Mouse (Mus musculus) WW6 (cell line): ENCODE measurements around the gene Camk2d.

Experiments
- DNase-seq: peaks from one replicate; pipeline ENCODE4 v3.0.0-alpha.2; 2013; ENCODE audit warnings: low read depth, low spot score

The Camk2d gene

DNA sequence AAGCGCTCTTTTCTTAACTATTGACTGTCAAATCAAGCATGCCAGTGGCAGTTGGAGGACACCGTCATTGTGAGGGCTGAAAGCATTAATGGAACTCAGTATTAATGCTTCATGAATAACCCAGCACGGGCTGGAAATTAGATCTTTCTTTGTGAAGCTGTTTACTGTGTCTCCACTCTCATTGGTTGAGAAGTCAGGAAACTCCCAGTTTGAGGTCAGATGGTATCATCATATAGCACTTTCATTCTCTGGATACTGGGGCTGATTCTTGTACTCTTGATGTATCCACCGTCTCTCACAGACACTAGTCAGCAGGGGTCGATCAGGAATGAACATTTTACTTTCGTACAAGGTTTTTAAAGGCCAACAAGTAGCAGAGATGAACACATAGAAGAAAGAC lies 54.6 kb downstream of the Camk2d start:
- DNase-seq = no peak

DNA sequence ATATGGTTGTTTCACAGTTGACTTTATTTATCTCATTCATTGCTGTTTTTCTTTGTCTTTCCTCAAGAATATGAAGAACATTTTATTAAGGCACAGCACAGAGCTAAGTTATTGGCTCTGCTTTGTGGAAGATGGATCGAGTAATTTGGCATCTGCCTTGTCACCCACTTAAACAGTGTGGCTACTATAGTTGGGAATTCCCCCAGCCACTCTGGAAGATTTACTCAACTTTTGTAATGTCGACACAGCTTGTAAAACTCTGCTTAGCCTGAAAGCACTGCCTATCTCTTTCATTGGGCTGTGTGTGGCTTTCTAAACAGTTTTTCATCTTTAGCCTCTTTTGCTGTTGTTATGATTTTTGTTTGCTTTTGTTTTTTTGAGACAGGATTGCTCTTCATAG lies 56.3 kb downstream of the Camk2d start:
- DNase-seq = no peak

DNA sequence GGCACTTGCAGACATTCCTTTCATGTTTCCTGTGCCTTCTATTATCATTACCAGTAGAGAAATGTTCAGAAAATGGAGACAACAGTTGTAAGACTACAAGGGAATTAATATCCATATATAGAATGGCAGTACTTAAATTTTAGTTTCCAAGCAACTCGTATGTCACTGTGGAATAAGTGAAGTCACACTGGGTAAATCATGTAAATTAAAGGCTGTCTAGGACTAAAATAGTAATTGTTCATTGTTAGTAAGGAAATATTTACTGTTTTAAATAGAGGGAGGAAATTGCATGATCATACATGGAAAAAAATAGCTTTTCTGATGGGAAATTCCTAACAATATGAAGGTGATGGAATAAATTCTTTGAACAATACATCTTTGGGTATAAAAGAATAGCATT lies 57.0 kb downstream of the Camk2d start:
- DNase-seq = no peak

DNA sequence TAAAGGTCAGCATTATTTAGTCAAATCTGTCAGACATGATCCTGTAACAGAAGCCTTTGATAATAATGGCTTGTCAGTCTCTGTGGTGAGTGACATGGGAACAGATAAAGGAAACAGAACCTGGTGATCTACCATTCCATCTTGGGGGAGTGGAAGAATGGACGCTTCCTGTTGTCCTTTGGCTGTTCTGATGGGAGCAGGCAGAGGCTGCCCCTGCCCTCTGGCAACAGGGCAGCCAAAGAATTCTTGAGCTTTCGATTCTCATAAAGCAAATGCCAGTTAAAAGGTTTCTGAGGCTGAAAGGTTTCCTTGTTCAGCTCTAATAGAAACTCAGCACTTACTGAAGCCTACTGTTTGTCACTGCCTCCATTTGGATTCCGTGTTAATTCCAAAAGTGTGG lies 60.1 kb downstream of the Camk2d start:
- DNase-seq = no peak

DNA sequence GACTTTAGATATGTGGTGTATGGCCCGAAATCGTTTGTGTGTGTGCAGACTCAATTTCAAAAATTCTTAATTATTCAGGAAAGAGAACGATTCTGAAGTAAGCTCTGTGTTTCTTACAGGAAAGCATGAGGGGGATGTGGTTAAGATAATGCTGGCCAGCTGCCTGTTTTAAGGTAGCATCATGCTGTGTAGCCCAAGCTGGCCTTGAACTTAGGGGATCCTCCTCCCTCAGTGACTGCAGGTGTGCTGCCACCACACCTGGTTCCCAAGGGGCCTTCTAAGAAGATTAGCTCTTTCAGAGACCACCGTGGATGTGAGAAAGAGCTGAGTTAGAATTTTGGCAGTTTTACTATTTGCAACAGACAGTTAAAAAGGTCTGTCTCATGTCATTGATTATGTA lies 61.8 kb downstream of the Camk2d start:
- DNase-seq = no peak

DNA sequence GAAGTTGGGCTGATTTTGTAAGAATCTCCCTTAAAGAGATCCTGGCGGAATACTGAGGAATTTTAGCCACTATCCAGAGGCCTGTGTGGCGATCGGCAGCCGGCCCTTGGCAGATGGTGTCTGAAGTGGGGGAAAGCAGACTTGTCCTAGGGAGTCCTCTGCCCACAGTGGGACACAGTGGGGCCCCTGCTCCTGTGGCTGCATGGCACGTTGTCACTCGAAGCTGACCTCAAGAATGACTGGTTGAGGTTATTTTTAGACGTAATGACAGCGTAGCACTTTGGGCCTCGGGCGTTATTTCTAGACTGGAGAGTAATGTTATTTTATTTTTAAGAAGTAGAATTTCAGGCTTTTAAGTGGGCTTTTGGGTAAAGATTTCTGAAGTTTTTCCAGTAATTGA lies 62.7 kb downstream of the Camk2d start:
- DNase-seq = no peak

DNA sequence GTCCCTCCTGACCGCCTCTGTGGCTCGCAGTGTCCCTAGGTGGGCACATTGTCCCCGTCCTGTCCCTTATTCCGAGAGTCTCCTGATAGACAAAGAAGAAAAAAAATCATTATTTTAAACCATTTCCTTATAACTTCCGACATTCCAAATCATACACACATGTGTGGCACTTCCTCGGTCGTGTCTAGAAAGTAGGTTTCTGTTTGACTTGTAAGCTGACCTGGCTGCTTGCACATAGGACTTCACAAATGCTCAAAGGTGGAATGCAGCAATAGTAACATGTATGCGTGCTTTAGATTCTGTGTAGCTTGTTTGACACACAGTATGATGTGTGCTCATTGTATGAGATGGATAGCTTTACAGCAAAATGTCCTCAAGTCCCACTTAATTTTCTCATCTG lies 63.1 kb downstream of the Camk2d start:
- DNase-seq = no peak

DNA sequence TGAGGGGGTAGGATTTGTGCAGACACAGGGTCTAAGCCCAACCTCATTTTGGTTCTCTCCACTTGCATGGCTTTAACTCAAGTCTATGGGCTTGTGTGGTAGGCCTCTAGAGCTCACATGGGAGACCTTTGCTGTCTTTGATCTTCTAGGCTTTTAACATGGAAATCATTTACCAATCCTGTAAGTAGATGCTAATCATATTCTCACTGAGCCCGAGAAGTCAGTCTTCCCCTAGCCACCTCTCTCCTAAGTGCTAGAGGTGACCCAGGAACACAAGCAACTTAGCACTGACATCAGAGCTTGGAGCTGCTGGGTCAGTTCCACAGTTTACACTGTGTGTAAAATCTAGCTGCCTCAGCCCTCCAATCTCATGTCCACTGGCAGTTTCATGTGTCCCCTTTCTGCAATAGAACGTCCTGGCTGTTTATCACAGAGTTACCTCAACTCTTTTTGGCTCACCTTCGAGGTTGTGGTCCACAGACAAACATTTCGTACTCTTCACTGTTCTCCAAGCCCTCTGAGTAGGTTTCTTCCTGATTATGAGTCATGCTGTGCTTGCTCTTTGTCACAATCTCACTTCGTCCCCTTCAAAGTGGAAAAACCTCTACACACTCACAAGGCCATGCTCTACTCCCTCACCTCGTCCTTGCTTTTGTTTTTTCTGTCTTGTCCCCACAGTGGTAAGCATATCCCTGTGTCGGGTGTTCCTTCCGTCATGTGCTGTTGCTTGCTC lies 63.9 kb downstream of the Camk2d start:
- DNase-seq = no peak

DNA sequence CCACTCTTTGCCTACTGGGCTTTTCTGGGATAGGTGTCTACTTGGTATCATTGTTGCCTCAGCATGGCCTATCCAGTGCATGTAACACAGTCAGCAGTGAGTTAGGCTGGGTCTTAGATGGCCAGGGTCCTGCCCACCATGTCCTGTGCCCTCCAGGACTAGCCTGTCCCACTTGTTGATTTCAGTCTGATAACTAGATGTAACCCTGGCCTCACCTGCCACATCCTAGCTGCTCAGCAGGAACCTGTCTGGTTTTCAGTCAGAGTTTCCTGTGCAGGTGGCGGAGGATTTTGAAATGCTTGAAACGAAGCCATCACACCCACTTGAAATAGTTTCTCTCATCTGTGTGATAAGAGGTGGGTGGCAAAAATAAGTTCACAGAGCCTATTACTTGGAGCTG lies 64.5 kb downstream of the Camk2d start:
- DNase-seq = no peak

DNA sequence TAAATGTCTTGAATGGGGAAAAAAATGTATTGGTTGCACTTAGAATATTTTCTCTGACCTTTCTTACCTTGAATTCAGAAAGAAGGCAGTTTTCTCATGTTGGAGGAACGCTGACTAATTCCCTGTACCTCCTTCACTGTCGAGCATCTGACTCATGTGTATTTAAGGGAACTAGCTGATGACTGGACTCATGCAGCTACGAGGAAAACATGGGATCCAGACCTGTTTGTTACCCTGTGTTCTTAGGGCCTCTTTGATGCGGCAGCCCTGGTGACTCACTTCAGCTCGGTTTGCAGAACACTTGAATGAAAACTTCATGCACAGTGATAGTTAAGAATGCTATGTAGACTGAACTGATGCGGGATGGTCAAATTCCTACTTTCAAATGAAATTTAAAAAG lies 64.9 kb downstream of the Camk2d start:
- DNase-seq = no peak

DNA sequence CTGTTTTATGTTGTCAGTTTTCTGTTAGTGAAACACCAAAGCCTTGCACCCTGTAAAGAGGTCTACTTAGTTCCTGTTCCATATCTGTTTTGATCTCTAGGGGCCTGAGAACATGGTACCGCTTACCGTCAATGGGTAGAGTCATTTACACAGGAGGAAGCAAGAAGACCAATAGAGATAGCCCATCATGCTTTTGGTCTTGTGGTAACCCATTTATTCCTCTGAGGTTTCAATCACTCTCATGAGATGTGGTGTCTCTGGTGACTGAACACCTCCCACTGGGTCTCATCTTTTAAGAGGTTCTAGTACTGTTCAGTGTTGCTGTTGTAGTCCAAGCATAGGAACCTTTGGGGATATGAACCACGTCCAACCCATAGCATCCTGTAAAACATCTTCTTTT lies 65.8 kb downstream of the Camk2d start:
- DNase-seq = no peak

DNA sequence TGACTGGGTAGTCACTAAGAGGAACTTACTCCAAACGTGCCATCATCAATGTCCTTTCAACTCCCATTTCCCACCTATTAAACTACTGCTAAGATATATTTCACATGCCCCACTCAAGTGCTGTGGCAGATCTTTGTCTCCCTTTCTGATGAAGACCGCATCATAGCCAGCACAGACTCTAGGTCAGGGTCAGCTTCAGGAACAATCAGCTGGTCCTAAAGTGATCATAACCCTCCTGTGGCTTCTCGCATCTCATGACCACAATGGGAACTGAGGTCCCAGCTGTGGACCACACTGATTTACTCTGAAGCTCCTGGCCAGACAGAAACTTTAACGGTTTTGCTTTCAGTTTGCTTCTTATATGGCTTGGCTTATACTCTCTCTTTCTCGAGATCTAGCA lies 67.3 kb downstream of the Camk2d start:
- DNase-seq = no peak

DNA sequence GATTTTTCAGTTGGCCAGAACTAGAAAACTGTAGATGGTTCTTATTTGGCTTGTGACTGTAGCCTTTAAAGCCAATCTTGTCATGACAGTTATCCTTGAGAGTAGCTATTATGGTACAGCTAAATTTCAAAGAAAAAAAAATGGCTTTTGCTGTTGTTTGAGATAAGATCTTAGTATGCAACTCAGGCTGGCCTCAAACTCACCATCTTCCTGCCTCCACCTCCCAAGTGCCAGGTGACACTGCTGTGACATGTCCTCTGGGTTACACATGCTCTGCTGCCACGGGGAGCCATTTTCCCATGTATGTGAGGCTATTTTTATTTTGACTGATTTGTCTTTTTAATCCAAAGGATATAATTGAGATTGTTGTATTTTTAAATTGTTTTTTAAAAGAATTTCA lies 69.8 kb downstream of the Camk2d start:
- no peak for DNase-seq

DNA sequence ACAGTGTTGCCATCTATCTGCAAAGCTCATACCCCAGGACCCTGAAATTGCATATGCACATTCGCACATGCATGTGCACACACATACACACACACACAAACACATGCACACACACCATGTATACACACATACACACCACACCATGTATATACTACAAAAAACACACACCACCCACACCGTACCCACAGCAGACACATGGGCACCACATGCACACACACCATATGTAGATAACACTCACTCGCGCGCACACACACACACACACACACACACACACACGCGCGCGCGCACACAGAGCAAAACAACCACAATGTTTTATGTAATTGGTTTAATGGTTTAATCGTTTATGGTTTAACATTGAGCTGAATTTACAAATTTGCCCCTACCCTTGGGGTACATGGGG lies 70.9 kb downstream of the Camk2d start:
- DNase-seq = no peak

DNA sequence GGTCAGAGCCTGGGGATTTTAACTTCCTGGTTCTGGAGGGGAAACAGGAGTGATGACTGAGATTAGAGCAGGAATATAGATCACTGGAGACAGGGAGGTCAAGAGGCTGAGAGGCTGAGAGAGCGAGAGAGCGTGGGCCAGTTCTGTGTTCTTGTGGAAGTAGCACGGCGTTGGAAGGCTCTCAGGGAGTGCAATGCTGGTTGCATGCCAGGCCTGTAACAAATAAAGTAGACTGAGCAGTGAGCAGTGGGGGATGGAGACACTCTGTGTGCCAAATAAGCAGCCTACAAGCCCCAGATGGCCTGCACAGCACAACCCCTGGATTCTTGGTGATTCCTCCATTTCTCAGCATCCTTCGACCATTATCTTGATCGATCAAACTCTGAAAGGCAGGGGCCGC lies 71.3 kb downstream of the Camk2d start:
- no peak for DNase-seq

DNA sequence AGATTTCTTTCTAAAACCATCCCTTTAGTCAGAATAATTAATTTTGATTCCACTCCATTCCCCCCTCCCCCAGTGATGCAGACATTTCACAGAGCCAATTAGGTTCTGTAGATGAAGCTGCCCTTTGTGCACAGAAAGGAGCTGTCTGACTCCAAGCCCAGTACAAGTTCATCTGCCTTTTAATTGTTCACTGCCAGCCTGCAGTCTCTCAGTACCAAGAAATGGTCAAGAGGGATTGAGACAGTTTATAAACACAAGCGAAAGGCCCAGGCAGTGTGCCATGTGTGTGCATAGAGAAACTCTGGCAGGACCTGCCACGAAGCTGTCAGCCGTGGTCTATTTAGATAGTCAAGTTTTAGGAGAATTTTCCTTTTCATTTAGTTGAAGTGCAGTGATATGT lies 72.0 kb downstream of the Camk2d start:
- DNase-seq = no peak

DNA sequence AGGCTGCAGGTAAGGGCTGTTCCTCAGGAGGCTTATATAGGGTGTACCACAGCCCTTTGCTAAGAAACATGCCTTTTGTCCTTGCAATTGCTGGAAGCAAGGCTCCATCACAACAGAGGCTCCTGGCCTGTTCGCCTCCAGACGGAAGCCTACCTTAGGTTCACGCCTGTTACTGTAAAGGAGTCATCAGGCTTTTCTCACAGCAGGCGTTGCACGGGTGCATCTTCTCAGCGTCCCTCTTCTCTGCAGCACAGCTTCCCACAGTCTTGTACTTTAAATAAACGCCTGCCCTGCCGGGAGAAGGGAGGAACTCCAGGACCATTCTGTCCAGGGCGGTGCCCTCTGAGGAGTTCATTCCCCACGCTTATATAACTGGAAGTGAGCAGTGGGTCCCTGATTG lies 72.6 kb downstream of the Camk2d start:
- DNase-seq = peak; percentile 4

DNA sequence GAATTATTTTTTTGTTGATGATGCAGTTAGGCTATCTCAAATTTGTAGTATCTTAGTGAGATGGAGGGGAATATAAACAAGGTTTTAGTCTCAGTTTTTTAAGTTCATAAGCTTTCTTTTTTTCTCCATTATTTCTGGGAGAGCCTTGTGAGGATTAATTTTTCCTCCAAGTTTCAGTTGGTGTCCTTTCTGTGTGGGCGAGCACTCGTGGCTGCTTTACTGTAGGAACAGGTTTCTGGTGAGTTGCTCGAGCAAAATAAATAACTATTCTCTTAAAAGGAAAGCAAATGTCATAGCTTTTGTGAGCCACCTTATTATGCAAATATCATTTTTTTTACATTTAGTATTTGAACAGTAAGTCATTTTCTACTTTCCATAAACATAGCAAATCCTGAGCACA lies 74.3 kb downstream of the Camk2d start:
- no peak for DNase-seq

DNA sequence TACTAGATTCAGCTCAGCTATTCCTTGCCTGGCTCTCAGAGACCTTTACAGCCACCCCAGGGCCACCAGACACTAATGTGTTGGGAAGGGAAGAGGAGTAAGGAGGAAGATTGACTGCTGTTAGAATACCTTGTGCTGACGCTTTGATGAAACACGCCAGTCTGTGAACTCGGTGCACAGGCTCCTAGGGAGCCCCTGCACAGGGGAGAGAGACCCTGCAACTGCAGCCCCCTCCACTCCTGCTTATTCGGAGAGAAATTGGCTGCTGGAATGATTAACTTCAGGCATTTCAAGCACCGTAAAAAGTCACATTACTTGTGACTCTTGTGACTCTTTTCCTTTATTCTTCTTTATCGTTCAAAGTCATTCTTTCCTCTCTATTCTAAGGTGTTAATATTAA lies 75.2 kb downstream of the Camk2d start:
- DNase-seq = no peak

DNA sequence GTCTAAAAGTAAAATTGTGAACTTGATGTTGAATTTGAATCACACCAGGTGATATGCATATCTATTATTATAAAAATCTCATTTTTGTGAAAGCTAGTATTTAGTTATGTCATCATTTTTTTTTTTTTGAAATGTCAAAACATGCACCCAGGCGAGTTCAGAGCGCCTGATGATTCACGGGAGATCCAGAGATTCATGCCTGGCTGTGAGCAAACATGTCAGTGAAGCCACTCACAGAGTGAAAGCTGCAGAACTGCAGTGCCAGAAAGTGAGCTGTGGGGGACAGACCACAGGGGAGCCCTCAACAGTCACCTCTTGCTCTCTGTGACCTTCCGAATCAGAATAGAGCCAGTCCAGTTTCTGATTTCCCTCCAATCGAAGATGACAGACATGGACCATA lies 84.9 kb downstream of the Camk2d start:
- DNase-seq = no peak

DNA sequence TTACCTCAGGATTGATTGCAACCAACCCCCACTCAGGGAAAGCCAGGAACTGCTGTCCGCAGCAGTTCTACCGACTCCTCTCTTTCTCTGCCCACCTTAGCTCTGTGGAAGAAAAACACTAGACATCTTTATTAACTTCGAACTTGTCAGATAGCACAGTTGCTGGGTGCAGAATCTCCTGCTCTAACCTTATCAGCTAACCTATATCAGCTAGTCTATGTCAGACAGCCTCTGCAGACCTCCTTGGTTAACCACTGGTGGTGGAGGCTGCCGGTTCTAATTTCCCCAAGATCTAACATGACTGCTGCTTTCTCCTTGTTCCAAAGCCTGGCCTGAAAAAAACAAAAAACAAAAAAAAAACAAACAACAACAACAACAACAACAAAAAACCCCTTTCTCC lies 85.9 kb downstream of the Camk2d start:
- no peak for DNase-seq

DNA sequence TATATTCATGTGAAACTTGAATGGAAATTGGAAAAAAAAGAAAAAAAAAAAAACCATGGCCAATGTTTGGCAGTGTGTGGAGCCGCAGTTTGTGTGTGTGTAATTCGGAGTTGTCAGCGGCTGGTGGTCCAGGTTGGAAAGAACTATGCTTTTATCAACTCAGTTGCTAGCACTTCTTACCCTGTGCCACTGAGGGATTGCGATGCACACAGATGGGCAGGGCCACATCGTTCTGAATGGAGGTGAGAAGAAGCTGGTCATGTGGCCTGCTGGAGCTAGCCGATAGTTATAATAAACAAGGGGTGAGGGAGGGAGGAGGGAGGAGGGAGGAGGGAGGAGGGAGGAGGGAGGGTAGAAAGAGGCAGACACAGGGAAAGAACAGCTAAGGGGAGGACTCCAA lies 89.3 kb downstream of the Camk2d start:
- DNase-seq = no peak

DNA sequence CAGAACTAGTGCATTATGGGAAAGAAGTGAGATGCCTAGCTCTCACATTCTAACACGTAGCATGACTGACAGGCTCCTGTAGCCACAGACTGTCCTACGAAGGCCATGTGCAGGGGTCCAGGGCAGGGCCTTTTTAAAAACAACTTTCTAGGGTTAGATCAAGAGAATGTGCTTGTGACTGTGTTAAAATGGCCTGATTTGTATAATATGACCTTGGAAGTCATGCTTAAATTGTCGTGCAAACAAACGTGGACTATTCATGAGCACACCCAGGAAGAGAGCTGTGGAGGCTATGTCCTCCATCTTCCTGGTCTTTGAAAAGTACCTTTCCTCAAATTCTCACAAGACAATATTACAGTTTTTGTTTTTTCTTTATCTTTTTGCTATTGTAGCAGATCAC lies 91.0 kb downstream of the Camk2d start:
- DNase-seq = no peak

DNA sequence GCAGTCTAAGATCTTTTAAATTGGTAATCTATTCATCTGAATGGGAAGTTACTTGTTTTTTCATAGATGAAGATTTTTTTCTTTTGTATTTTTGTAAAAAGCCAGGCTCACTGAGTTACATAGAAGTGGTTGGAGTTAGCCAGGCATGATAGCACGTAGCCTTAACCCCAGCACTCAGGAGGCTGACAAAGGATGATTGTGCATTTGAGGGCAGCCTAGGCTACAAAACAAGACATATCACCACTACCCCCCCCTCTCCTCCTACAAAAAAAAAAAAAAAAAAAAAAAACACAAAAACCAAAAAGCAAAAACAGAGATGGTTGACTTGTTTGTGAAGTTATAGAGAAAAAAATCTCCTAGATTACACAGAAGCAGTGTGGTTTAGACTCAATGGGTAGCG lies 92.4 kb downstream of the Camk2d start:
- no peak for DNase-seq
